Mouse (Mus musculus): Measurements from ENCODE around the gene Mmp9. TPM values are rescaled to one million over a fixed set of nuclear protein-coding genes. Genes with fewer than 3 reads are reported as not detected.

The Mmp9 gene
- polyA plus RNA-seq, 1 experiment from 2014 or later = 4.5 TPM

- Histone ChIP-seq H3K9me3 (ENCODE audit: low read length) (no peaks in the 10 kb centered on the region), H3K36me3 (ENCODE audit: insufficient read depth, low read length) (no peaks in the 10 kb centered on the region), H3K4me2 (replicated peaks; ENCODE audit: low read depth, low read length) (no peak overlapping the region), H3K4me3 (ENCODE audit: low read depth, low read length) (no peak overlapping the region), H3K4me1 (ENCODE audit: insufficient read depth, low read depth, low read length) (no peaks in the 10 kb centered on the region), H3K27me3 (replicated peaks; ENCODE audit: insufficient read depth, low read length) (peaks cover 25% of the 10 kb centered on the region), H3K27ac (ENCODE audit: low read length) (no peak overlapping the region), H3K9ac (replicated peaks; ENCODE audit: low read depth) (no peak overlapping the region)
- no peak for DNase-seq (ENCODE audit: low spot score)
- no peak for TF ChIP-seq EP300 (IDR thresholded peaks at IDR 0.05)
- TF ChIP-seq CTCF (IDR thresholded peaks at IDR 0.05) = no peak
- no peak for ATAC-seq
- WGBS = 30% methylated on average over 4 of the region's 4 CpGs
Observed at GRCm38 (mm10) chr2:164935991-164936390, 4.6 kb upstream of the Mmp9 start.

GRCm38 (mm10) chr2:164938146-164939091, 2.2 kb upstream of the Mmp9 start:
- no peaks in the 10 kb centered on the region for H3K4me1 ChIP-seq (ENCODE audit: insufficient read depth, low read depth, low read length)
- no peak overlapping the region for H3K9ac ChIP-seq (replicated peaks; ENCODE audit: low read depth)
- H3K4me2 ChIP-seq (replicated peaks; ENCODE audit: low read depth, low read length) = peak overlapping the region; percentile 58
- H3K27ac ChIP-seq (ENCODE audit: low read length) = no peak overlapping the region
- no peak for TF ChIP-seq EP300 (IDR thresholded peaks at IDR 0.05)
- no peak for TF ChIP-seq CTCF (IDR thresholded peaks at IDR 0.05)
- no peaks in the 10 kb centered on the region for H3K9me3 ChIP-seq (ENCODE audit: low read length)
- H3K27me3 ChIP-seq (replicated peaks; ENCODE audit: insufficient read depth, low read length) = peaks cover 25% of the 10 kb centered on the region
- peak overlapping the region; percentile 33 for H3K4me3 ChIP-seq (ENCODE audit: low read depth, low read length)
- ATAC-seq (peak; percentile 79), DNase-seq (ENCODE audit: low spot score) (peak; percentile 51)
- WGBS = 4% methylated on average over 38 of the region's 39 CpGs
- H3K36me3 ChIP-seq (ENCODE audit: insufficient read depth, low read length) = no peaks in the 10 kb centered on the region

- no peak overlapping the region for H3K27ac ChIP-seq (ENCODE audit: low read length)
- ATAC-seq = no peak
- DNase-seq (ENCODE audit: low spot score) = no peak
- no peaks in the 10 kb centered on the region for H3K4me1 ChIP-seq (ENCODE audit: insufficient read depth, low read depth, low read length)
- H3K4me2 ChIP-seq (replicated peaks; ENCODE audit: low read depth, low read length) = peak overlapping the region; percentile 58
- 5% methylated on average over 11 of the region's 11 CpGs for WGBS
- TF ChIP-seq CTCF (IDR thresholded peaks at IDR 0.05) (no peak), EP300 (IDR thresholded peaks at IDR 0.05) (no peak)
- no peak overlapping the region; the same call in 1 of the 2 replicates for H3K4me3 ChIP-seq (ENCODE audit: low read depth, low read length)
- H3K36me3 ChIP-seq (ENCODE audit: insufficient read depth, low read length) = no peaks in the 10 kb centered on the region
- H3K9me3 ChIP-seq (ENCODE audit: low read length) = no peaks in the 10 kb centered on the region
- H3K9ac ChIP-seq (replicated peaks; ENCODE audit: low read depth) = no peak overlapping the region
- H3K27me3 ChIP-seq (replicated peaks; ENCODE audit: insufficient read depth, low read length) = peaks cover 25% of the 10 kb centered on the region
Observed at GRCm38 (mm10) chr2:164939106-164939505, 1.5 kb upstream of the Mmp9 start.

GRCm38 (mm10) chr2:164942692-164943290, 2.2 kb downstream of the Mmp9 start:
- 12% methylated on average over 5 of the region's 5 CpGs for WGBS
- Histone ChIP-seq H3K4me1 (ENCODE audit: insufficient read depth, low read depth, low read length) (no peaks in the 10 kb centered on the region), H3K27me3 (replicated peaks; ENCODE audit: insufficient read depth, low read length) (peaks cover 26% of the 10 kb centered on the region), H3K36me3 (ENCODE audit: insufficient read depth, low read length) (no peaks in the 10 kb centered on the region), H3K4me3 (ENCODE audit: low read depth, low read length) (no peak overlapping the region), H3K27ac (ENCODE audit: low read length) (no peak overlapping the region), H3K4me2 (replicated peaks; ENCODE audit: low read depth, low read length) (no peak overlapping the region), H3K9ac (replicated peaks; ENCODE audit: low read depth) (no peak overlapping the region), H3K9me3 (ENCODE audit: low read length) (no peaks in the 10 kb centered on the region)
- ATAC-seq (no peak), DNase-seq (ENCODE audit: low spot score) (peak; percentile 47)
- TF ChIP-seq EP300 (IDR thresholded peaks at IDR 0.05) (no peak), CTCF (IDR thresholded peaks at IDR 0.05) (no peak)

- Histone ChIP-seq H3K36me3 (ENCODE audit: insufficient read depth, low read length) (no peaks in the 10 kb centered on the region), H3K4me3 (ENCODE audit: low read depth, low read length) (no peak overlapping the region), H3K4me2 (replicated peaks; ENCODE audit: low read depth, low read length) (no peak overlapping the region), H3K9me3 (ENCODE audit: low read length) (no peaks in the 10 kb centered on the region), H3K9ac (replicated peaks; ENCODE audit: low read depth) (no peak overlapping the region), H3K27me3 (replicated peaks; ENCODE audit: insufficient read depth, low read length) (peaks cover 37% of the 10 kb centered on the region), H3K4me1 (ENCODE audit: insufficient read depth, low read depth, low read length) (no peaks in the 10 kb centered on the region), H3K27ac (ENCODE audit: low read length) (no peak overlapping the region)
- ATAC-seq = no peak
- TF ChIP-seq CTCF (IDR thresholded peaks at IDR 0.05) (no peak), EP300 (IDR thresholded peaks at IDR 0.05) (no peak)
- no peak for DNase-seq (ENCODE audit: low spot score)
- WGBS = 22% methylated on average over 4 of the region's 4 CpGs
Observed at GRCm38 (mm10) chr2:164947506-164947905, 6.9 kb downstream of the Mmp9 start.

GRCm38 (mm10) chr2:164947930-164948329, 7.3 kb downstream of the Mmp9 start:
- ATAC-seq (no peak; the same call in 1 of the 2 replicates), DNase-seq (ENCODE audit: low spot score) (no peak)
- TF ChIP-seq CTCF (IDR thresholded peaks at IDR 0.05) (no peak), EP300 (IDR thresholded peaks at IDR 0.05) (no peak)
- H3K4me3 ChIP-seq (ENCODE audit: low read depth, low read length) = no peak overlapping the region
- peaks cover 37% of the 10 kb centered on the region for H3K27me3 ChIP-seq (replicated peaks; ENCODE audit: insufficient read depth, low read length)
- 11% methylated on average over 6 of the region's 7 CpGs for WGBS
- no peak overlapping the region for H3K4me2 ChIP-seq (replicated peaks; ENCODE audit: low read depth, low read length)
- no peak overlapping the region for H3K27ac ChIP-seq (ENCODE audit: low read length)
- H3K36me3 ChIP-seq (ENCODE audit: insufficient read depth, low read length) = no peaks in the 10 kb centered on the region
- H3K9me3 ChIP-seq (ENCODE audit: low read length) = no peaks in the 10 kb centered on the region
- H3K4me1 ChIP-seq (ENCODE audit: insufficient read depth, low read depth, low read length) = no peaks in the 10 kb centered on the region
- no peak overlapping the region for H3K9ac ChIP-seq (replicated peaks; ENCODE audit: low read depth)
